Mouse (Mus musculus) liver, embryonic 14.5 days (tissue): ENCODE results near the gene March8. TPM values are rescaled to one million over a fixed set of nuclear protein-coding genes. Genes with fewer than 3 reads are reported as not detected.

ENCODE experiments used
- ATAC-seq: fragments of 200-750 bp; cut with Nextera tagmentation; 2 replicates; pipeline ENCODE4 v1.8.0; 2017; ENCODE audit warnings: moderate number of reproducible peaks, mild to moderate bottlenecking, moderate library complexity; ENCODE audit not compliant: insufficient read depth
- DNase-seq, 3 experiments: peaks; one replicate each; pipeline ENCODE4 v3.0.0-alpha.2; 2012 to 2013; ENCODE audit warnings: low read depth in 3 of 3, low spot score in 3 of 3
- H3K27ac ChIP-seq: fragments of 300-500 bp; sonication (generic); 2 replicates; pipeline ENCODE4 v1.5.1; 2014; ENCODE audit warnings: moderate library complexity, mild to moderate bottlenecking, control low read depth, inconsistent platforms
- H3K27me3 ChIP-seq: fragments of 300-500 bp; sonication (generic); 2 replicates; pipeline ENCODE4 v1.6.1; 2014; ENCODE audit warnings: mild to moderate bottlenecking, low read length, moderate library complexity; ENCODE audit not compliant: control insufficient read depth, insufficient read depth
- H3K36me3 ChIP-seq: fragments of 300-500 bp; sonication (generic); replicated peaks from 2 replicates; pipeline ENCODE4 v1.6.1; 2014; ENCODE audit warnings: low read depth; ENCODE audit not compliant: control insufficient read depth, insufficient read depth
- H3K4me1 ChIP-seq, 2 experiments: fragments of 200-500 bp in 1 of 2; fragments of 300-500 bp in 1 of 2; sonication (generic) in 1 of 2; replicated peaks; 2 replicates each; pipeline ENCODE4 v1.6.1; 2012 to 2014; ENCODE audit warnings: antibody characterized with exemption in 1 of 2, inconsistent platforms in 1 of 2, low read length in 1 of 2; ENCODE audit not compliant: control insufficient read depth in 2 of 2, insufficient read depth in 2 of 2
- H3K4me2 ChIP-seq: fragments of 300-500 bp; sonication (generic); 2 replicates; pipeline ENCODE4 v1.6.1; 2014; ENCODE audit warnings: low read depth, mild to moderate bottlenecking, control low read depth, moderate library complexity
- H3K4me3 ChIP-seq, 2 experiments: fragments of 200-500 bp in 1 of 2; fragments of 300-500 bp in 1 of 2; sonication (generic) in 1 of 2; 2 replicates each; pipeline ENCODE4 v1.5.1; 2012 to 2014; ENCODE audit warnings: low read depth in 2 of 2, low read length in 2 of 2, mild to moderate bottlenecking in 2 of 2, control low read depth in 1 of 2, inconsistent platforms in 1 of 2, moderate library complexity in 1 of 2; ENCODE audit not compliant: insufficient read depth in 1 of 2
- H3K9ac ChIP-seq: fragments of 300-500 bp; sonication (generic); replicated peaks from 2 replicates; pipeline ENCODE4 v1.6.1; 2014; ENCODE audit warnings: mild to moderate bottlenecking, control low read depth, moderate library complexity
- H3K9me3 ChIP-seq: fragments of 300-500 bp; sonication (generic); 2 replicates; pipeline ENCODE4 v1.6.1; 2016; ENCODE audit warnings: low read length, mixed read lengths; ENCODE audit not compliant: control insufficient read depth
- CTCF ChIP-seq: IDR thresholded peaks from 2 replicates; pipeline ENCODE4 v1.5.1; 2016; ENCODE audit warnings: antibody characterized with exemption, low read depth, control low read depth
- EP300 ChIP-seq: IDR thresholded peaks from 2 replicates; pipeline ENCODE4 v1.6.1; 2016; ENCODE audit warnings: antibody characterized with exemption, low read depth
- WGBS: fragments of 180-500 bp; shearing (Covaris S2); extraction: QIAGEN DNeasy Blood & Tissue Kit; methylation state at CpG from one replicate; pipeline ENCODE4 v1.1.7; 2014; ENCODE audit not compliant: insufficient replicate concordance; 5-methylcytosine and 5-hydroxymethylcytosine counted together
- polyA plus RNA-seq, 2 experiments: library from polyadenylated mRNA; depleted of rRNA in 1 of 2; stranded (reverse) in 1 of 2; unstranded in 1 of 2; fragments of >200 nt; fragmentation: Nextera tagmentation in 1 of 2; extraction: Ambion mirVana in 1 of 2; gene quantifications; 2 replicates each; pipeline versions ENCODE4 v1.2.1 to v1.2.3; 2012 to 2014

Gene March8
- polyA plus RNA-seq, 2 experiments = 80.1 to 82.4 TPM

GRCm38 (mm10) chr6:116405243-116405642, 67.4 kb downstream of the March8 start:
- WGBS = 92% methylated on average over 9 of the region's 9 CpGs
- ATAC-seq (no peak), DNase-seq (no peak)
- Histone ChIP-seq H3K27me3 (no peaks in the 10 kb centered on the region), H3K4me1 (no peaks in the 10 kb centered on the region), H3K4me2 (no peak overlapping the region), H3K4me3 (no peak overlapping the region), H3K27ac (no peak overlapping the region), H3K9ac (no peak overlapping the region), H3K9me3 (no peaks in the 10 kb centered on the region), H3K36me3 (peaks cover 83% of the 10 kb centered on the region)
- TF ChIP-seq EP300 (no peak), CTCF (no peak)

GRCm38 (mm10) chr6:116405715-116406114, 67.9 kb downstream of the March8 start:
- H3K9ac ChIP-seq = no peak overlapping the region
- H3K4me2 ChIP-seq = no peak overlapping the region
- TF ChIP-seq CTCF = no peak
- no peak for TF ChIP-seq EP300
- no peak overlapping the region for H3K27ac ChIP-seq
- 80% methylated on average over 5 of the region's 5 CpGs for WGBS
- no peak for DNase-seq
- ATAC-seq = no peak
- H3K9me3 ChIP-seq = no peaks in the 10 kb centered on the region
- H3K4me1 ChIP-seq = no peaks in the 10 kb centered on the region
- no peaks in the 10 kb centered on the region for H3K27me3 ChIP-seq
- H3K4me3 ChIP-seq = no peak overlapping the region
- peaks cover 85% of the 10 kb centered on the region for H3K36me3 ChIP-seq

- WGBS = 64% methylated on average over 2 of the region's 2 CpGs
- no peak overlapping the region for H3K27ac ChIP-seq
- H3K27me3 ChIP-seq = no peaks in the 10 kb centered on the region
- DNase-seq (no peak), ATAC-seq (no peak)
- no peak overlapping the region for H3K9ac ChIP-seq
- H3K36me3 ChIP-seq = peaks cover 81% of the 10 kb centered on the region
- H3K4me2 ChIP-seq = no peak overlapping the region
- no peak overlapping the region for H3K4me3 ChIP-seq
- TF ChIP-seq CTCF = no peak
- no peak for TF ChIP-seq EP300
- H3K9me3 ChIP-seq = no peaks in the 10 kb centered on the region
- no peaks in the 10 kb centered on the region for H3K4me1 ChIP-seq
These were observed 68.3 kb downstream of the March8 start for GRCm38 (mm10) chr6:116406152-116406551.

- ATAC-seq (no peak), DNase-seq (no peak)
- H3K36me3 ChIP-seq = peaks cover 76% of the 10 kb centered on the region
- no peaks in the 10 kb centered on the region for H3K27me3 ChIP-seq
- no peak overlapping the region for H3K9ac ChIP-seq
- H3K9me3 ChIP-seq = no peaks in the 10 kb centered on the region
- no peak for TF ChIP-seq EP300
- no peak for TF ChIP-seq CTCF
- H3K4me1 ChIP-seq = no peaks in the 10 kb centered on the region
- H3K4me2 ChIP-seq = no peak overlapping the region
- WGBS = 78% methylated on average over 5 of the region's 5 CpGs
- no peak overlapping the region for H3K27ac ChIP-seq
- no peak overlapping the region for H3K4me3 ChIP-seq
These were observed 68.9 kb downstream of the March8 start for GRCm38 (mm10) chr6:116406680-116407079.

- Histone ChIP-seq H3K4me3 (no peak overlapping the region), H3K36me3 (peaks cover 70% of the 10 kb centered on the region), H3K9ac (no peak overlapping the region), H3K27me3 (no peaks in the 10 kb centered on the region), H3K4me1 (no peaks in the 10 kb centered on the region), H3K4me2 (no peak overlapping the region), H3K9me3 (no peaks in the 10 kb centered on the region), H3K27ac (no peak overlapping the region)
- WGBS = 91% methylated on average over 4 of the region's 4 CpGs
- ATAC-seq (no peak), DNase-seq (no peak)
- TF ChIP-seq CTCF (no peak), EP300 (no peak)
These were observed 69.4 kb downstream of the March8 start for GRCm38 (mm10) chr6:116407216-116407615.
